Mouse (Mus musculus) liver, embryonic 11.5 days (tissue): ENCODE data around the gene Ttf1. TPM values are rescaled to one million over a fixed set of nuclear protein-coding genes. Genes with fewer than 3 reads are reported as not detected.

Source experiments
- ATAC-seq: fragments of 200-750 bp; cut with Nextera tagmentation; replicated peaks from 2 replicates; pipeline ENCODE4 v1.8.0; 2017; ENCODE audit warnings: moderate number of reproducible peaks, mild to moderate bottlenecking, moderate TSS enrichment, moderate library complexity; ENCODE audit not compliant: low FRiP score
- DNase-seq: peaks from one replicate; pipeline ENCODE4 v3.0.0-alpha.2; 2017; ENCODE audit warnings: low spot score
- H3K27ac ChIP-seq: fragments of 300-500 bp; sonication (generic); 2 replicates; pipeline ENCODE4 v1.5.1; 2014; ENCODE audit warnings: mild to moderate bottlenecking, low read depth, low read length, control low read depth
- H3K27me3 ChIP-seq: fragments of 300-500 bp; sonication (generic); replicated peaks from 2 replicates; pipeline ENCODE4 v1.6.1; 2014; ENCODE audit warnings: low read length, mixed read lengths; ENCODE audit not compliant: control insufficient read depth, insufficient read depth
- H3K36me3 ChIP-seq: fragments of 300-500 bp; sonication (generic); 2 replicates; pipeline ENCODE4 v1.6.1; 2014; ENCODE audit warnings: mild to moderate bottlenecking, low read length, moderate library complexity, mixed read lengths; ENCODE audit not compliant: control insufficient read depth, insufficient read depth
- H3K4me1 ChIP-seq: fragments of 300-500 bp; sonication (generic); replicated peaks from 2 replicates; pipeline ENCODE4 v1.6.1; 2014; ENCODE audit warnings: low read length, mixed read lengths; ENCODE audit not compliant: control insufficient read depth, insufficient read depth
- H3K4me2 ChIP-seq: fragments of 300-500 bp; sonication (generic); 2 replicates; pipeline ENCODE4 v1.6.1; 2014; ENCODE audit warnings: mild to moderate bottlenecking, control low read depth, moderate library complexity
- H3K4me3 ChIP-seq: fragments of 300-500 bp; sonication (generic); 2 replicates; pipeline ENCODE4 v1.5.1; 2014; ENCODE audit warnings: low read depth, low read length, control low read depth
- H3K9ac ChIP-seq: fragments of 300-500 bp; sonication (generic); 2 replicates; pipeline ENCODE4 v1.6.1; 2014; ENCODE audit warnings: low read depth, low read length, control low read depth
- H3K9me3 ChIP-seq: fragments of 300-500 bp; sonication (generic); 2 replicates; pipeline ENCODE4 v1.6.1; 2016; ENCODE audit warnings: low read length, inconsistent platforms, mixed read lengths; ENCODE audit not compliant: control insufficient read depth
- WGBS: fragments of 180-500 bp; shearing (Covaris S2); extraction: QIAGEN DNeasy Blood & Tissue Kit; methylation state at CpG from one replicate; pipeline ENCODE4 v1.1.7; 2014; 5-methylcytosine and 5-hydroxymethylcytosine counted together
- polyA plus RNA-seq: library from polyadenylated mRNA; unstranded; fragments of >200 nt; fragmentation: Nextera tagmentation; extraction: Ambion mirVana; gene quantifications from 2 replicates; pipeline ENCODE4 v1.2.1, GENCODE M21; 2014

Gene Ttf1
- 11.0 and 11.1 TPM in 2 replicates for polyA plus RNA-seq

DNA sequence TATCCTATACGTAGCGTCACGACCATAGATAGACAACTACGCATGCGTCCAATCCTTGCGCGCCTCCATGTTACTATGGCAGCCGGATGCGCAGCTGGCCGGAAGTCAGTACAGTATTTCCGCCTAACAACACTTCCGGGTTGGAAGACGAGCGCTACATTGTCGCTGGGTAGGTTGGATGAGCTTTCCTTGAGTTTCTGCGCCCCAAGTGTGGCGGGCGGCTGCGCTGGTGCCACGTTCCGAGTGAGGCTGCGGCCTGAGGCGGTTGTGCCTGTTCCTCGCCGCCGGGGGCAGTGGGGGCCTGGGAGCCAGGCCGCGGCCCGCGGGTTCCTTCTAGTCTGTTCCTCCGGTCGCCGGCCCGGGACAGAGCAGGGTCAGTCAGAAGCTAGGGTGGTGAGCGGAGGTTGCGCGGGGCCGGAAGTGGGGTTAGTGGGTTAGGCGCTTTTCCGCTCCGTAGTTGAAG is at the start of gene Ttf1:
Gene Ttf1, plus strand, starts transcription at position 128 of the 463 bp plus-strand sequence.
- peak within 1 kb of the TSS; percentile 88 for H3K4me3 ChIP-seq
- no peaks in the 10 kb centered on the region for H3K27me3 ChIP-seq
- H3K27ac ChIP-seq = peak within 1 kb of the TSS; percentile 95
- H3K9me3 ChIP-seq = no peaks in the 10 kb centered on the region
- peak; percentile 87 for DNase-seq
- H3K4me1 ChIP-seq = peaks cover 5% of the 10 kb centered on the region; the same call in 1 of the 2 replicates
- WGBS = under 1% methylated on average over 41 of the region's 41 CpGs
- ATAC-seq = peak; percentile 93
- H3K9ac ChIP-seq = peak within 1 kb of the TSS; percentile 85
- peak within 1 kb of the TSS; percentile 87 for H3K4me2 ChIP-seq
- no peaks in the 10 kb centered on the region for H3K36me3 ChIP-seq

DNA sequence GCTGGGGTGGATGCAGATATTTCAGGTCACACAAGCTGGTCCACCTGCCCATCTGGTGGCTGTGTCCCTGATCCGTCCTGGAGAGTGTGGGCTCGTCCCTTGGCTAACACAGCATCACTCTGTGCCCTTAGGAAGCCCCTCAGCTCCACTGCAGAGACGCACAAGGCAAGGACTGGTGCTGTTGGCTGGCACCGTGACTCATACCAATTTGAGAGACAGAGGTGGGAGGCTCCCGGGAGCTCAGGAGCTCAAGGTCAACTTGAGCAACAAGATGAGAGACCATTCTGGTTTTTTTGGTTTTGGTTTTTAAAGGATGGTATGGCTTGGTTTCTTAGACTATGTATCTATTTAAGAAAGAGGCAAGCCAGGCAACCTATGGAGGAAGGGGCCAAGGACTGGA is 47.5 kb upstream of the Ttf1 start:
- Histone ChIP-seq H3K4me1 (no peaks in the 10 kb centered on the region), H3K4me2 (no peak overlapping the region), H3K9me3 (no peaks in the 10 kb centered on the region), H3K27ac (no peak overlapping the region), H3K36me3 (no peaks in the 10 kb centered on the region), H3K9ac (no peak overlapping the region), H3K27me3 (peaks cover 6% of the 10 kb centered on the region), H3K4me3 (no peak overlapping the region)
- 66% methylated on average over 5 of the region's 5 CpGs for WGBS
- no peak for ATAC-seq
- DNase-seq = no peak

DNA sequence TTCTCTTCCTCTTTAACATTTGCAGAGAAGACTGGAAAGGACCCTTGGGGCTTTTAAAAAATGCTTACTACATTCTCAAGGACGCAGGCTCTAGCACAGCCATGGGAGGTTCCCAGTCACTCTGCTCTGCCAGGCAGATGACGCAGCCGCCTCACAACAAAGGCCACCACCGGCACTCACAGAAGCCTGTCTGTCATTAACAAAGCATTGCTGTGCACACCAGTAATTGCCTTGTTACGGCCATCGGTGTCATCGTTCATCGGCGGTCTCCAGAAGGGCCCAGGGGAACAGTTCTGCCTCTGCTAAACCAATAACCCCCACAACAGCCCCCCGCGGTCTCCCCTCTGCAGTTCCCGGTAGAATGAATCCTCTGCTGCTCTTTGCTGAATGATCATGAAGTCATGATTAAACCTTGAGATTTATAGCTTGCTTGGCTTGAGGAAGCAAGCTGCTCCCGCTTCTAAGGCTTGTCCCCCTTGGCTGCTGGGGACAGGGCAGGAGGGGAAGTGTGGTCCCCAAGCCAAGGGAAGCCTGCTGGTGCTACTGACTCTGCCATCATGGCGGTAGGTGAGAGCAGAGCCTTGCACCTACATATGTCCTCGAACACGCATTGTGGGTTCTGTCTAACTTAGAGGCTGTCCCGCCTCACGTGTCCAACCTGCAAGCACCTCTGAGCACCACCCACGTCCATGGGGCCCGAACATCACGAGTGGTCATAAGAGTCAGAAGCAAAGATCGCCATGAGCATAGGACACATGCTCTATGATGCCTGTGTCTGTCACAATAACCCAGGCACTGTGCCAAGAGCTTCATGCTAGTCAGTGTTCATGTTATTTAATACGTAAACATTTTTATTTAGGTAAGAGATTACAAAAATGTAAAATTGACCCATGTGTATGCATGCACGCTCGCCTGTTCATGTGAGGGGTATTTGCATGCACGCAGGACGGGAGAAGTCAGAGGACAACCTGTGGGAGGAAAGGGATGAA is 43.2 kb upstream of the Ttf1 start:
- no peak overlapping the region for H3K4me2 ChIP-seq
- ATAC-seq (no peak), DNase-seq (no peak)
- H3K9ac ChIP-seq = no peak overlapping the region
- H3K4me3 ChIP-seq = no peak overlapping the region
- H3K9me3 ChIP-seq = no peaks in the 10 kb centered on the region
- H3K4me1 ChIP-seq = no peaks in the 10 kb centered on the region
- H3K27ac ChIP-seq = no peak overlapping the region
- no peaks in the 10 kb centered on the region for H3K36me3 ChIP-seq
- peaks cover 3% of the 10 kb centered on the region for H3K27me3 ChIP-seq
- WGBS = 70% methylated on average over 27 of the region's 27 CpGs

DNA sequence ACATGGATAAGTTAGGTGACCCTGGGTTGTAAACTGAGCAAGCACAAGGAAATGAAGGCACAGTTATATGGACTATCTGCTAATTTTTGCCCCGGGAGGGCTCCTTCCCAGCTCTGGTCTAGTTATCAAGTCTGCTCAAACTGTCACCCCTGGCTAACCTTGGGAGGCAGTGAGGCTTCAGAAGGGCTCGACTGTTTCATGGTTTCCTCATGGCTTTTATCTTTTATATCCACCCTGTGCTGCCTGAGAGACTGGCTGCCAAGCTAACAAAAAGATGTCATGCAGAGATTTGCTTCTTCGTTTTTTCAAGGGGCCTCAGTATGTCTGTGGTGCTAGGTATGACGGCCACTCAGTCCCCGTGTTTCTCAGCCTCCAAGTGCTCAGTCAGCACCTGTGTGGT is 41.4 kb upstream of the Ttf1 start:
- Histone ChIP-seq H3K4me3 (no peak overlapping the region), H3K9me3 (no peaks in the 10 kb centered on the region), H3K9ac (no peak overlapping the region), H3K4me1 (no peaks in the 10 kb centered on the region), H3K27ac (no peak overlapping the region), H3K27me3 (peaks cover 4% of the 10 kb centered on the region), H3K36me3 (no peaks in the 10 kb centered on the region), H3K4me2 (no peak overlapping the region)
- DNase-seq (no peak), ATAC-seq (no peak)
- WGBS = 41% methylated on average over 5 of the region's 5 CpGs

DNA sequence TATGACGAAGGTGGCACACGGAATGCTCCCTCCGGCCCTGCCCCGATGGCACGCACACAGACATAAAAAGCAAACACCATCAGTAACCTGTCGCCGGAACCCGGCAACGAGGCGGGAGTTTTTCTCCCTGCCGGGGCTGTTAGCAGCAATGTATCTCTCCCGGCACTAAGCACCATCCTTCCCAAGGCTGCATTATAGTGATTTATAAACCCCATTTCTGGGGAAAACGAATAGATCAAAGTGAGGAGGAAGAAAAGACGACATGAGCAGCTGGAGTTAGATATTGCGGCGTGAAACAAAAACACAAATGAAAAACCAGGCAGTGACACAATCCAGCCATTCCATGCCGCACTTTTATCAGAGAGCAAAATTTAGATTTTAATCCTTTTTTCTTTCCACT is 39.0 kb upstream of the Ttf1 start:
- no peak for ATAC-seq
- H3K27me3 ChIP-seq = peaks cover 4% of the 10 kb centered on the region
- H3K9me3 ChIP-seq = no peaks in the 10 kb centered on the region
- no peak overlapping the region for H3K9ac ChIP-seq
- DNase-seq = no peak
- no peaks in the 10 kb centered on the region for H3K36me3 ChIP-seq
- no peak overlapping the region for H3K27ac ChIP-seq
- H3K4me1 ChIP-seq = no peaks in the 10 kb centered on the region
- H3K4me2 ChIP-seq = no peak overlapping the region
- 66% methylated on average over 17 of the region's 17 CpGs for WGBS
- no peak overlapping the region for H3K4me3 ChIP-seq

DNA sequence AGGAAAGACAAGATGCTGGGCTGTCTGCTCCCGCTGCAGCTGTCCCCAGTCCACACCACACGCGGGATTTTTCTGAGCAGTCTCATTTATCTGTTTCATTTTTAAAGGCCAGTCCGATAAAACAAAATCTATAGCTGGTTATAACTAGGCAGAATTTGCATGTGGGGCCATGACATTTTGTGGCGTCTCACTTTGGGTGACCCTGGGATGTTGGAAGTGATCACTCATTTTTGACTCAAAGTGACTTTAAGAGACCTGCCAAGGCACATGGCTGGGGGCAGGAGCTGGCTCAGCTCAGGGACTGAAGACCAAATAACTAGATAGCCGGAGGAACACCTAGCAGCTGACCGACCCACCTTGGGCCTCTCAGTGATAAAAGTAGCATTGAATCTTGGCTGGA is 37.1 kb upstream of the Ttf1 start:
- peaks cover 4% of the 10 kb centered on the region; the same call in 1 of the 2 replicates for H3K27me3 ChIP-seq
- no peaks in the 10 kb centered on the region for H3K36me3 ChIP-seq
- no peak overlapping the region for H3K4me2 ChIP-seq
- 80% methylated on average over 7 of the region's 7 CpGs for WGBS
- H3K9ac ChIP-seq = no peak overlapping the region
- no peaks in the 10 kb centered on the region for H3K4me1 ChIP-seq
- ATAC-seq (no peak), DNase-seq (no peak)
- no peak overlapping the region for H3K4me3 ChIP-seq
- H3K9me3 ChIP-seq = no peaks in the 10 kb centered on the region
- no peak overlapping the region for H3K27ac ChIP-seq

DNA sequence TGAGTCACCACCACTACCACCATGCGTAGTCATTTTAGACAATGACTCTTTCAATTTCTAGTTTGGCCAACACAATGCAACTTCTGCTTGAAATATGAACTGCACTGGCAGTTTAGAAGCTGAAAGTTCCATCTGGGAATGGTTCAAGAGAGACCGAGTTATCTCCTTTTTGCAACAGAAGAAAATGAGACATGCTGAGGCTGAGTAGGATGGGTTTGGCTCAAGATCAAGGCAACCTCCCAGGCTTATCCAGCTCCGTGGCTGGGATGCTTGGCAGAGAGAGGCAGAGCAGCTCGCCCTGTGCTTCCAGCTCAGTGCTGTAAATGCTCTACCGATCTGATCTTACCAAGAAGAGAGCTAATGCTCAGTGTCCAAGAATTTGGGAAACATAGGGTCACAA is 34.8 kb upstream of the Ttf1 start:
- Histone ChIP-seq H3K9ac (no peak overlapping the region), H3K4me1 (no peaks in the 10 kb centered on the region; the same call in 1 of the 2 replicates), H3K36me3 (no peaks in the 10 kb centered on the region), H3K9me3 (no peaks in the 10 kb centered on the region), H3K27ac (no peak overlapping the region), H3K27me3 (peaks cover 4% of the 10 kb centered on the region; the same call in 1 of the 2 replicates), H3K4me2 (no peak overlapping the region), H3K4me3 (no peak overlapping the region)
- DNase-seq = no peak
- 72% methylated on average over 5 of the region's 5 CpGs for WGBS
- no peak for ATAC-seq

DNA sequence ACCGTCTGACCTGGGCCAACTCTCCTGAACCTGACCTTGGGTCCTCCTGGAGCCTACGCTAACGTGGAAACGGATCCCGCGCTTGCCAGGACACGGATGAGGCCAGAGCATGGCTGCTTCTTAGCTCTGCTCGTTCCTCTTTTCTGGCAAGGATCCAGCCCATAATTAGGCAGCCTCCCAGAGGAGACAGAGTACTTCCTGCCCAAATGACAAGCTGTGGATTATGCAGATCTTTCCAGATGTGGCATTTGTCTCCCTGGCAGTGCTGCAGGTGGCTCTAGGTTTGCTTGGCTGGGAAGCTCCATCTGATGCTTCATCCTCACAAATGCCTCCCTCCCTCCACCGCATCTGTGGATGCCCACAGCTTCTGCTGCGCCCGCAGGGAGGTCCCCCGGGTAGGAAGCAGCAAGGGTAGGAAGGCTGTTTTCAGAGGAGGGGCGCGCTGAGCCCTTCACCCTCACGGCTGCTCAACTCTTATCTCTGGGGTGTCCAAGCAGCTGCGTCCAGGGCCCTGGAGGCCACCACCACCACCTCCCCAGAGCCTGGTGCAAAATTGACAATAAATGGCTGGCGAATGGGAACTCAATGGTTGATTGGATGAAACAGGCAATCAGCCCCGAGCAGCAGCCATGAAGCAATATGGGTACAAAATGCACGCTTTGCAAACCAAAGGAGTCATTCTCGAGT is 29.9 kb upstream of the Ttf1 start:
- no peak overlapping the region for H3K4me2 ChIP-seq
- no peak overlapping the region for H3K27ac ChIP-seq
- H3K9me3 ChIP-seq = no peaks in the 10 kb centered on the region
- WGBS = 46% methylated on average over 20 of the region's 20 CpGs
- H3K4me1 ChIP-seq = peaks cover 3% of the 10 kb centered on the region; the same call in 1 of the 2 replicates
- ATAC-seq (no peak), DNase-seq (no peak)
- no peak overlapping the region for H3K4me3 ChIP-seq
- H3K9ac ChIP-seq = no peak overlapping the region
- no peaks in the 10 kb centered on the region for H3K36me3 ChIP-seq
- H3K27me3 ChIP-seq = no peaks in the 10 kb centered on the region; the same call in 1 of the 2 replicates
